Comparison of ENCODE assay signal across 9 mouse cellular contexts in genomic region chr9:88719073-88719921, GRCm38 (mm10). TPM values are rescaled to one million over a fixed set of nuclear protein-coding genes. Genes with fewer than 3 reads are reported as not detected.
DNase-seq lines count a peak whose midpoint lies in the region; ATAC-seq and TF ChIP-seq lines count a peak whose summit lies in the region.
"Not testable (repeated sequence)": the region's sequence is repeated elsewhere in the genome, so short reads cannot be mapped to it uniquely, and the experiment has no call there.
"Had no signal": no experiment of that assay in that cellular context is flagged by ENCODE, and none has a peak within 500 bp of the region (broad histone marks: within the 10 kb centered on the region; RNA-seq: fewer than 3 reads in every experiment).

No protein-coding gene starts in this region.

- POLR2A ChIA-PET in Patski (lab: Charles Lee) = interaction anchor here (0.7 kb wide), 1 partner anchor 282 kb away, joined by 3 read pairs; no protein-coding TSS in a partner anchor

- WGBS in forebrain, embryonic 14.5 days = 3% methylated on average over 17 of the region's 46 CpGs
- 7% methylated on average over 26 of the region's 46 CpGs for WGBS in hindbrain, embryonic 10.5 days
- WGBS in liver, postnatal 0 days (ENCODE audit: insufficient replicate concordance) = 9% methylated on average over 9 of the region's 46 CpGs
- WGBS in neural tube, embryonic 11.5 days = 12% methylated on average over 15 of the region's 46 CpGs

- peak overlapping the region; percentile 52; the same call in 1 of the 2 replicates for H3K27ac ChIP-seq in forebrain, embryonic 14.5 days (ENCODE audit: low read depth, low read length)
- peak overlapping the region; percentile 83 for H3K27ac ChIP-seq in hindbrain, embryonic 10.5 days
- peak overlapping the region; percentile 82 for H3K27ac ChIP-seq in liver, postnatal 0 days (ENCODE audit: low read depth)
- not testable (repeated sequence) for H3K27ac ChIP-seq in neural tube, embryonic 11.5 days (ENCODE audit: low read depth, low read length)

- CTCF ChIA-PET in Patski (lab: Charles Lee) = interaction anchor here (1.3 kb wide), 1 partner anchor 174 kb away, joined by 4 read pairs; no protein-coding TSS in a partner anchor

- not testable (repeated sequence) for H3K36me3 ChIP-seq in forebrain, embryonic 14.5 days (ENCODE audit: control insufficient read depth, insufficient read depth, low read length); hindbrain, embryonic 10.5 days; liver, postnatal 0 days (replicated peaks; ENCODE audit: insufficient read depth, low read length); neural tube, embryonic 11.5 days (ENCODE audit: control insufficient read depth, insufficient read depth, low read length)

- DNase-seq in Patski (ENCODE audit: low read depth, low spot score); hindbrain, embryonic 10.5 days (ENCODE audit: low spot score); liver, postnatal 0 days: not testable (repeated sequence)
- DNase-seq in cerebellum, postnatal 10 days = peak; percentile 41 to 67
- peak; percentile 46 for DNase-seq in forebrain, embryonic 14.5 days (ENCODE audit: low spot score)
- peak; percentile 27 for DNase-seq in layer of hippocampus, adult 11-12 months (ENCODE audit: low spot score)
- peak; percentile 12 for DNase-seq in neural tube, embryonic 11.5 days (ENCODE audit: low spot score)
- peak; percentile 44 for DNase-seq in thymus, postnatal 25 days

- peak overlapping the region; percentile 27 for H3K4me3 ChIP-seq in forebrain, embryonic 14.5 days (ENCODE audit: low read depth, low read length)
- peak overlapping the region; percentile 44 for H3K4me3 ChIP-seq in hindbrain, embryonic 10.5 days
- peak overlapping the region; percentile 37 for H3K4me3 ChIP-seq in liver, postnatal 0 days (ENCODE audit: low read depth, low read length)
- 0 out of 2 replicates have a peak overlapping the region, but pooled peaks have one; percentile 13 for H3K4me3 ChIP-seq in neural tube, embryonic 11.5 days (ENCODE audit: low read depth, low read length)

- not testable (repeated sequence) for H3K9me3 ChIP-seq in forebrain, embryonic 14.5 days (replicated peaks; ENCODE audit: control insufficient read depth, low read length); hindbrain, embryonic 10.5 days; liver, postnatal 0 days (ENCODE audit: low read length); neural tube, embryonic 11.5 days (ENCODE audit: control insufficient read depth, low read length)

- H3K9ac ChIP-seq in forebrain, embryonic 14.5 days (ENCODE audit: low read length) = peak overlapping the region; percentile 37; the same call in 1 of the 2 replicates
- H3K9ac ChIP-seq in liver, postnatal 0 days (replicated peaks) = peak overlapping the region; percentile 30
- H3K9ac ChIP-seq in neural tube, embryonic 11.5 days (ENCODE audit: low read length) = not testable (repeated sequence)

- peak overlapping the region; percentile 43 for H3K4me2 ChIP-seq in forebrain, embryonic 14.5 days (ENCODE audit: low read length)
- H3K4me2 ChIP-seq in liver, postnatal 0 days (ENCODE audit: low read depth, low read length) = peak overlapping the region; percentile 57; the same call in 1 of the 2 replicates
- peak overlapping the region; percentile 28; the same call in 1 of the 2 replicates for H3K4me2 ChIP-seq in neural tube, embryonic 11.5 days (ENCODE audit: low read depth)

- not testable (repeated sequence) for H3K27me3 ChIP-seq in Patski; forebrain, embryonic 14.5 days (replicated peaks; ENCODE audit: control insufficient read depth, insufficient read depth, low read length); hindbrain, embryonic 10.5 days (ENCODE audit: insufficient read depth, poor library complexity, severe bottlenecking); liver, postnatal 0 days (ENCODE audit: insufficient read depth, low read length); neural tube, embryonic 11.5 days (ENCODE audit: control insufficient read depth, insufficient read depth, low read length)

- ATAC-seq in Patski = peak; percentile 96
- ATAC-seq in forebrain, embryonic 14.5 days = peak; percentile 94
- peak; percentile 94 for ATAC-seq in liver, postnatal 0 days
- ATAC-seq in neural tube, embryonic 11.5 days (ENCODE audit: insufficient read depth, low FRiP score, low TSS enrichment) = peak; percentile 94

- not testable (repeated sequence) for TF ChIP-seq CTCF in Patski (IDR thresholded peaks at IDR 0.05); liver, postnatal 0 days (IDR thresholded peaks at IDR 0.05; ENCODE audit: low read depth)

- H3K4me1 ChIP-seq in forebrain, embryonic 14.5 days (ENCODE audit: control insufficient read depth, insufficient read depth, low read length); hindbrain, embryonic 10.5 days (replicated peaks); liver, postnatal 0 days (ENCODE audit: insufficient read depth); neural tube, embryonic 11.5 days (ENCODE audit: control insufficient read depth, insufficient read depth, low read length): not testable (repeated sequence)

- not testable (repeated sequence) for TF ChIP-seq EP300 in liver, postnatal 0 days (IDR thresholded peaks at IDR 0.05; ENCODE audit: low read depth)

- in situ Hi-C loops in Patski (cut with MboI; ENCODE audit: low pct_unique_long_range_greater_than_20kb) = loop anchor here (25.0 kb wide), 1 partner anchor 182 kb away; the partner anchor contains the start of gene Zfp949

RNA-seq across cellular contexts. Expression of gene Mthfsl, which starts 0.8 kb away (rescaled TPM):
- 21.5 TPM for polyA plus RNA-seq in Patski (2021)
- polyA plus RNA-seq in forebrain, embryonic 14.5 days (2014; fragmentation: Nextera tagmentation; extraction: Ambion mirVana) = 32.0 and 35.2 TPM in 2 replicates
- 29.4 and 30.5 TPM in 2 replicates for polyA plus RNA-seq in hindbrain, embryonic 10.5 days (2016; fragmentation: Nextera tagmentation; extraction: Ambion mirVana)
- polyA plus RNA-seq in liver, postnatal 0 days (2015; fragmentation: Nextera tagmentation; extraction: Ambion mirVana) = 50.3 and 50.6 TPM in 2 replicates
- 24.9 and 26.4 TPM in 2 replicates for polyA plus RNA-seq in neural tube, embryonic 11.5 days (2014; fragmentation: Nextera tagmentation; extraction: Ambion mirVana)

RNA-seq across cellular contexts. Expression of gene Bcl2a1d, which starts 12.4 kb away (rescaled TPM):
- polyA plus RNA-seq in Patski (2021) = 0.09 TPM
- not detected in 2 replicates for polyA plus RNA-seq in forebrain, embryonic 14.5 days (2014; fragmentation: Nextera tagmentation; extraction: Ambion mirVana)
- 0.38 TPM in 1 of 2 replicates, not detected in the other for polyA plus RNA-seq in hindbrain, embryonic 10.5 days (2016; fragmentation: Nextera tagmentation; extraction: Ambion mirVana)
- 0.98 and 1.0 TPM in 2 replicates for polyA plus RNA-seq in liver, postnatal 0 days (2015; fragmentation: Nextera tagmentation; extraction: Ambion mirVana)
- polyA plus RNA-seq in neural tube, embryonic 11.5 days (2014; fragmentation: Nextera tagmentation; extraction: Ambion mirVana) = not detected in 2 replicates
- polyA plus RNA-seq: erythroblast, embryonic 14.5 days had no signal
